Mouse (Mus musculus): ENCODE results near the gene Gal3st2.
A peak's percentile ranks its signal among the peaks of the same experiment; 100 is the strongest.
"Not testable (repeated sequence)": the region's sequence is repeated elsewhere in the genome, so short reads cannot be mapped to it uniquely, and the experiment has no call there.

Gene Gal3st2

DNA sequence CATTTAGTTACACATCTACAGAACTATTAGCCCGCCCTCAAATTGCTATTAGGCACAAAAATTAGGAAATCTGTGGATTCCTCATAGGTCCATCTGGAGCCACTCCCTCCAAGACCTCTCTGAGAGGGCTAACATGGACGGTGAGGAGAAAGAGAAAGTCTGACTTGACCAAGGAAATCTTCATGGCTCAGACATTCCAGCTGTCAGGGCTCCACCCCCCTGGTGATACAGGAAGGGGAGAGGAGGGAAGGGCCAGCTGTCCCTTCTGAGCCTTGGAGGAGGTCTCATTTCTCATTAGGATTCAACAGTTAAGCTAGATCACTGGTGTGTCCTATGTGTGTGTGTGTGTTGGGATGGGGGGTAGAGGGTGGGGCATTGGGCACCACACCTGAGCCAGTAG lies at the start of gene Gal3st2:
Gene Gal3st2 (plus strand): TSS at position 259 of the 400 bp plus-strand sequence.
- DNase-seq, result not testable (repeated sequence)

DNA sequence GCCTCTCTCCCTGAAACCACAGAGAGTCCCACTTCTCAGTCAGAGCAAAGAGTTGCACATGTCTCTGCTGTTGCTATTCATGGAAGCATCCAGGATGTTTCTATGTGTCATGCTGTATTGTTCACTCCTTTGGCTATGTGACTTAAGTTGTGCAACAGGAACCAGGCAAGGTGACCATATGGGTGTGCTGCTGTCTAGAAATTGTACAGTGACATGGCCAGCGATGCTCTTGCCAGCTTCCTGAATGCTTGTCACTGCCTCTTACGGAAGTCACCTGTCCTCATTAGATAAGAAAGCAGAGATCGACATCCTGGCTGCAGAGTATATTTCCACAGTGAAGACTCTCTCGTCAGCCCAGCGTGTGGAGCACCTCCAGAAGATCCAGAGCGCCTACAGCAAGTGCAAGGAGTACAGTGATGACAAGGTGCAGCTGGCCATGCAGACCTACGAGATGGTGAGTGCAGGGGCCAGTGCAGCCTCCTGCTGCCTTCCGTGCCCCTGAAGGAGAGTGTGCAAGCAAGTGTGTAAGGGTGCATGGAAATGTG lies 49.5 kb upstream of the Gal3st2 start:
- peak in 1 of 2 experiments; percentile 33 for DNase-seq

- no peak for DNase-seq
Measured at GRCm38 (mm10) chr1:93817823-93818532, 43.1 kb upstream of the Gal3st2 start.

- DNase-seq, result no peak
Measured at GRCm38 (mm10) chr1:93818722-93819121, 42.4 kb upstream of the Gal3st2 start.

DNA sequence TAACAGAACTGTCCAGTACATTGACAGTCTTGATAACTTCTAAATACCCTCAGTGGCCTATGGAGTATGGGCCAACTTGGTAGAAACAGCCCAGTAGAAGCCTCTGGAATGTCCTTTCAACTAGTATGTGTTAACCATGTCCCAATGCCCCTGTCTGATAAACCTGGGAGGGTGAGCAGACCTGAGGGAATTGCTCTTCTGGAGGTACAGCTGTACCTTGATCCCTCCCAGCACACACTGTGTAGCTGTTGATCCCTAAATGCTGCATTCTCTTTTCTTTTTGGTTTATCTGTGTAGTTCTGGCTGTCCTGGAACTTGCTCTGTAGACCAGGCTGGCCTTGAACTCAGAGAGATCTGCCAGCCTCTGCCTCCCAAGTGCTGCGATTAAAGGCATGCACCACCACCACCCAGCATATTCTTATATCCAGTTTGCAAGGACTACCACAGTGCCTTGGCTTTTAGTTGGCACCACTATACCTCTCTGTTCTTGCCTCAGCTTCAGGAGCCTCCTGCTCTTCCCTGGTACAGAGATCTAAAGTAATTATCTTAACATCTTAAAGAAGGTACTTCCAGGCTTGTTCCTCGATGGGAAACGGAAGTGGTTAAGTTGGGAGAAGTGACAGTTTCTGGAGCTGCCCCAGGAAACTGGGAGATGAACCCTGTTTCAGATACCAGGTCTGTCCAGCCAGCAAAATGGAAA lies 37.2 kb upstream of the Gal3st2 start:
- no peak for DNase-seq

GRCm38 (mm10) chr1:93824609-93825008 lies 36.5 kb upstream of the Gal3st2 start, which contains the start of gene D2hgdh:
Gene D2hgdh (plus strand): TSS chr1:93824909.
- DNase-seq, result peak in 1 of 2 experiments; percentile 28

GRCm38 (mm10) chr1:93825105-93825674 lies 35.9 kb upstream of the Gal3st2 start:
- peak; percentile 96 to 98 for DNase-seq

DNA sequence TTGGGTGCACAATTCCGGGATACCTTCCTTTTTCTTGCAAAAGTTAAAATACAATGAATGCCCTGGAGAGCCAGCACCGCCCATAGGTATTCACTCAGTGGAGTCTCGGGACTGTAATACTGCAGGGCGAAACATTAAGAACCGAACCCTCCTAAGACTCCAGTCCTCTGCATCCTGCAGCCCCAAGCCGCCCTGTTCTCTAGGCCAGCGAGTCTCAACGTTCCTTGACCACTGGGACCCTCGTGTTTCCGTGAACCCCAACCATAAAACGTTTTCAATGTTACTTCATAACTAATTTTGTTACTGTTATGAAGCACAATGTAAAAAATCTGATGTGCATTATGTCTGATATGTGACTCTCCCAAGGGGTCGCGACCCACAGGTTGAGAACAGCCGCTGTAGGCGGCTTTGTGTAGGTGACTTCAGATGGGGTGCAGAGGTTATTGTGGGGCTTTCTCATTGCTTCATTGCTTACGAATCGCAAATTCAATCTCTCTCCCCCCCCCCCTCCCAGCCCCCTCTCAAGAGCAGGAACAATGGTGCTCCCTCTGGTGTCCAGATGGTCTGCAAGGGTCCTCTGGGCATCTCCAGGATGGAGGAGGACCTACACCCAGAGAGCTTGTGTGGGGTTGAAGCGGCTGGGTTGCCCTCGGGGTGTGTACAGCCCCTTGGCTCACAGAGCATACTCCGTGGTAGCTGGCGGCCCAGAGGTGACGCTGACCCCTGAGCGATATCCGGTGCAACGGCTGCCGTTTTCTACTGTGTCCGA lies 35.2 kb upstream of the Gal3st2 start:
- peak in 1 of 2 experiments; percentile 27 for DNase-seq

- no peak for DNase-seq
Measured at GRCm38 (mm10) chr1:93826540-93826835, 34.6 kb upstream of the Gal3st2 start.

- DNase-seq, result not testable (repeated sequence)
Measured at GRCm38 (mm10) chr1:93832754-93833360, 28.2 kb upstream of the Gal3st2 start.

- DNase-seq, result no peak
Measured at GRCm38 (mm10) chr1:93834671-93835150, 26.4 kb upstream of the Gal3st2 start.

DNA sequence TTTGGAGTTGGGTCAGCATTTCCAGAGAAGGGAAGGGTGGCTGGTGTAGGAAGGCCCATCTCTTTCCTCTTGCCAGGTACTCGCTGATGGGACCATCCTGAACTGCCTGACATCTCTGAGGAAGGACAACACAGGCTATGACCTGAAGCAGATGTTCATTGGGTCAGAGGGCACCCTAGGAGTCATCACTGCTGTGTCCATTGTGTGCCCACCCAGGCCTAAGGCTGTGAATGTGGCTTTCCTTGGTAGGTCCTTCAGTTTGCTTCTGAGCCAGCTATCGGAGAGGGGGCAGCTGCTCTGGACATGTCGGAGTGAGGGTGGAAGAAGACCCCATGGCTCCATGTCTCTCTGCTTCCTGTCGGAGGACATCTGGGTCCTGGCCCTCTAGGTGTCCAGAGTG lies 25.9 kb upstream of the Gal3st2 start:
- no peak for DNase-seq

- DNase-seq, result no peak
Measured at GRCm38 (mm10) chr1:93835876-93836531, 25.1 kb upstream of the Gal3st2 start.

- DNase-seq, result no peak
Measured at GRCm38 (mm10) chr1:93836532-93836913, 24.6 kb upstream of the Gal3st2 start.

DNA sequence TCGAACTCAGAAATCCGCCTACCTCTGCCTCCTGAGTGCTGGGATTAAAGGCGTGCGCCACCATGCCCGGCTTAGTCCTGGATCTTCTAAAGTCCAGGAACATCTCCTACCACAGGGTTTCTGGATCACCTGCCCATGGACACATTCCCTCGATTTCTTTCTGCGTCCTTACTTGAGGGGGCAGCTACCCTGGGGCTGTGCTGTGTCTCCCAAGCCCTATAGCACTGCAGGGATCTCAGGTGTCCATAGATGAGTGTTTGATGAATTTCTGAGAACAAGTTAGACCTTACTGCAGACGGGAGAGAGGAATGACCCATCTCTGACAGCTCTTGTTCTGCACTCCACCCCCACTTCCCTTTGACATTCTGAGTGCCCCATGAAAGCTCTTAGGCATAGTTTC lies 23.8 kb upstream of the Gal3st2 start:
- no peak for DNase-seq

GRCm38 (mm10) chr1:93838569-93838968 lies 22.5 kb upstream of the Gal3st2 start:
- not testable (repeated sequence) for DNase-seq

- DNase-seq, result not testable (repeated sequence)
Measured at GRCm38 (mm10) chr1:93845766-93846366, 15.2 kb upstream of the Gal3st2 start.

DNA sequence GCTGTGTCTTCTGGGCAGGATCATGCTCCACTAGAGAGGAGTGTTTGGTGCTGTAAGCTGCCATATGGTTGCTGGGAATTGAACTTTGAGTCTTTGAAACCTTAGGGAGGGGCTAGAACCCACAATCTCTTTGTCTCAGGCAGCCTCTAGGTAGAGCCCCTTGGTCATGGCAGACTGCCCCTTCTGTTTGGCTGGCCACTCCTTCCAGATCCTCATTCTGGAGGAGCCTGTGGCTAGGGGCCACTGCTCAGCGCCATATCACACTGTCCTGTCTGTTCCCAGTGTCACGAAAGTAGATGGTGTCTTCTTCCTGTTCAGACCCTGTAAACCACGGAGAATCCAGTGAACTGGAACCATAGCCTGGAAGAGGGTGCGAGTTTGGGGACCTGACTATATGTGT lies 5.3 kb upstream of the Gal3st2 start:
- not testable (repeated sequence) for DNase-seq

- no peak for DNase-seq
Measured at GRCm38 (mm10) chr1:93857370-93857769, 3.7 kb upstream of the Gal3st2 start.

GRCm38 (mm10) chr1:93857991-93858390 lies 3.1 kb upstream of the Gal3st2 start:
- DNase-seq, result peak in 1 of 2 experiments; percentile 21

DNA sequence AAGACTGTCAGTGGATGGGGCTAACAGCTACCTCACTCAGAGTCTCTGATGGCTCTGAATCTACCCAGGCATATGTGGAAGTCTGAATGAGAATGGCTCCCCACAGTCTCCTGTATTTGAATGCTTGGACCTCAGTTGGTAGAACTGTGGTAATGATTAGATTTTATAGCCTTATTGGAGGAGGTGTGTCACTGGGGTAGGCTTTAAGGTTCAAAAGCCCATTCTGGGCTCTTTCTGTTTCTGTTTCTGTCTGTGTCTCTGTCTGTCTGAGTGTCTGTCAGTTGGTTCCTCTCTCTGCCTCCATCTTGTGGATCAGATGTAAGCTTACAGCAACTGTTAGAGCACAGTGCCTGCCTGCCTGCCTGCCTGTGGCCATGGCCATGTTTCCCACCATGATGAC lies 1.5 kb upstream of the Gal3st2 start:
- no peak for DNase-seq

All from cerebellum, postnatal 36 days (tissue).